Mouse (Mus musculus): ENCODE measurements at regions not wholly inside any gene's neighbourhood (a gene's known extent, or its start where the extent isn't known, plus 50 kb on each side); places are given as distances from the start of the nearest gene placed in this dataset.
"Not testable (repeated sequence)": the region's sequence is repeated elsewhere in the genome, so short reads cannot be mapped to it uniquely, and the experiment has no call there.

GRCm38 (mm10) chr5:25639187-25639586 lies 66.4 kb downstream of the Xrcc2 start:
- Histone ChIP-seq H3K36me3 (ENCODE audit: control insufficient read depth, insufficient read depth, low read length) (no peaks in the 10 kb centered on the region), H3K4me3 (ENCODE audit: low read depth, low read length) (no peak overlapping the region), H3K27me3 (replicated peaks; ENCODE audit: control insufficient read depth, insufficient read depth, low read length) (no peaks in the 10 kb centered on the region), H3K27ac (ENCODE audit: low read depth) (no peak overlapping the region), H3K9ac (ENCODE audit: low read length) (no peak overlapping the region), H3K9me3 (ENCODE audit: control insufficient read depth, low read length) (no peaks in the 10 kb centered on the region), H3K4me2 (ENCODE audit: low read length) (no peak overlapping the region), H3K4me1 (replicated peaks; ENCODE audit: control insufficient read depth, insufficient read depth, low read length) (no peaks in the 10 kb centered on the region)
- DNase-seq (ENCODE audit: low spot score) (no peak), ATAC-seq (replicated peaks; ENCODE audit: low FRiP score, low TSS enrichment, low read depth) (no peak)
- WGBS = 89% methylated on average over 5 of the region's 5 CpGs

DNA sequence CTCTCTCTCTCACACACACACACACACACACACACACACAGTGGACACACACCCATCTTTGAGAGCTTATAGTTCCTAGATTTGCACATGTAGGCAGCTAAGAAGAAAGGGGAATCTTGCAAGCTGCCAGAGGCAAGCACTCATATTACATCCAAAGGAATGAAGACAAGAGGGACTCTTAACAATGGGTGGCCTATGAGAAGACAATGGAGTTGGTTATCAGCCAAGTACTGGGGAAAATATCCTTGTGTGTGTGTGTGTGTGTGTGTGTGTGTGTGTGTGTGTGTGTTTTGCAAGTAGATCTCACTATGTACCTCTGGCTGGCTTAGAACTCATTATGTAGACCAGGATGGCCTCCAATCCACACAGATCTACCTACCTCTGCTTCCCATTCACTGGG lies 67.5 kb downstream of the Xrcc2 start:
- no peak for DNase-seq (ENCODE audit: low spot score)
- Histone ChIP-seq H3K9ac (ENCODE audit: low read length) (no peak overlapping the region), H3K27me3 (replicated peaks; ENCODE audit: control insufficient read depth, insufficient read depth, low read length) (no peaks in the 10 kb centered on the region), H3K4me2 (ENCODE audit: low read length) (no peak overlapping the region), H3K36me3 (ENCODE audit: control insufficient read depth, insufficient read depth, low read length) (no peaks in the 10 kb centered on the region), H3K27ac (ENCODE audit: low read depth) (no peak overlapping the region), H3K4me3 (ENCODE audit: low read depth, low read length) (no peak overlapping the region), H3K9me3 (ENCODE audit: control insufficient read depth, low read length) (no peaks in the 10 kb centered on the region), H3K4me1 (replicated peaks; ENCODE audit: control insufficient read depth, insufficient read depth, low read length) (no peaks in the 10 kb centered on the region)
- no peak for ATAC-seq (replicated peaks; ENCODE audit: low FRiP score, low TSS enrichment, low read depth)

GRCm38 (mm10) chr5:25632861-25633535 lies 72.6 kb downstream of the Xrcc2 start:
- no peak for DNase-seq (ENCODE audit: low spot score)
- Histone ChIP-seq H3K4me1 (replicated peaks; ENCODE audit: control insufficient read depth, insufficient read depth, low read length) (no peaks in the 10 kb centered on the region), H3K9me3 (ENCODE audit: control insufficient read depth, low read length) (no peaks in the 10 kb centered on the region), H3K9ac (ENCODE audit: low read length) (no peak overlapping the region), H3K36me3 (ENCODE audit: control insufficient read depth, insufficient read depth, low read length) (no peaks in the 10 kb centered on the region), H3K4me3 (ENCODE audit: low read depth, low read length) (no peak overlapping the region), H3K27ac (ENCODE audit: low read depth) (no peak overlapping the region), H3K4me2 (ENCODE audit: low read length) (no peak overlapping the region), H3K27me3 (replicated peaks; ENCODE audit: control insufficient read depth, insufficient read depth, low read length) (no peaks in the 10 kb centered on the region)
- 75% methylated on average over 5 of the region's 5 CpGs for WGBS
- ATAC-seq (replicated peaks; ENCODE audit: low FRiP score, low TSS enrichment, low read depth) = no peak

- Histone ChIP-seq H3K4me2 (ENCODE audit: low read length) (no peak overlapping the region), H3K4me1 (replicated peaks; ENCODE audit: control insufficient read depth, insufficient read depth, low read length) (no peaks in the 10 kb centered on the region), H3K9me3 (ENCODE audit: control insufficient read depth, low read length) (no peaks in the 10 kb centered on the region), H3K27me3 (replicated peaks; ENCODE audit: control insufficient read depth, insufficient read depth, low read length) (no peaks in the 10 kb centered on the region), H3K36me3 (ENCODE audit: control insufficient read depth, insufficient read depth, low read length) (no peaks in the 10 kb centered on the region), H3K4me3 (ENCODE audit: low read depth, low read length) (no peak overlapping the region), H3K27ac (ENCODE audit: low read depth) (no peak overlapping the region), H3K9ac (ENCODE audit: low read length) (no peak overlapping the region)
- DNase-seq (ENCODE audit: low spot score) = no peak
- ATAC-seq (replicated peaks; ENCODE audit: low FRiP score, low TSS enrichment, low read depth) = no peak
- 83% methylated on average over 4 of the region's 4 CpGs for WGBS
Observed at GRCm38 (mm10) chr5:25629731-25630130, 75.9 kb downstream of the Xrcc2 start.

DNA sequence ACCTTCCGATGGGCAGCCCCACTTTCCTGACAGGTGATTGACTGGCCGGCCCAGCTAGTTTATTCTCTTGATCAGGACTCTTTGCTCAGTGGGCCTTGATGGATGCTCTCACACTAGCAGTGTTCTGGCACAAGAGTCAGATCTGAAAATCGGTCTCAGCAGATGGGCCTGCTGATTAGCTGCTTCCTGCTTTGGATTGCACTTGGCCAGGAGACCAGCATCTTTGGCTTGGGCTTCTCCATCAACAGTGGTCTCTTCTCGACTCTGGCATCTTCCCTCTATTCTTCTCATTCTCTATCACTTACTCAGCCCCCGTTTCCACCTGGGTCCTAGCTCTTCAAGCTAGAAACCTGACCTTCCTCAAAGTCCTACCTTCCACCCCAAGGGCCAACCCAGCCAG lies 77.1 kb downstream of the Xrcc2 start:
- H3K4me2 ChIP-seq (ENCODE audit: low read length) = no peak overlapping the region
- WGBS = 88% methylated on average over 5 of the region's 5 CpGs
- H3K9ac ChIP-seq (ENCODE audit: low read length) = no peak overlapping the region
- H3K9me3 ChIP-seq (ENCODE audit: control insufficient read depth, low read length) = no peaks in the 10 kb centered on the region
- ATAC-seq (replicated peaks; ENCODE audit: low FRiP score, low TSS enrichment, low read depth) (no peak), DNase-seq (ENCODE audit: low spot score) (no peak)
- H3K27me3 ChIP-seq (replicated peaks; ENCODE audit: control insufficient read depth, insufficient read depth, low read length) = no peaks in the 10 kb centered on the region
- no peaks in the 10 kb centered on the region for H3K4me1 ChIP-seq (replicated peaks; ENCODE audit: control insufficient read depth, insufficient read depth, low read length)
- H3K4me3 ChIP-seq (ENCODE audit: low read depth, low read length) = no peak overlapping the region
- H3K36me3 ChIP-seq (ENCODE audit: control insufficient read depth, insufficient read depth, low read length) = no peaks in the 10 kb centered on the region
- no peak overlapping the region for H3K27ac ChIP-seq (ENCODE audit: low read depth)

DNA sequence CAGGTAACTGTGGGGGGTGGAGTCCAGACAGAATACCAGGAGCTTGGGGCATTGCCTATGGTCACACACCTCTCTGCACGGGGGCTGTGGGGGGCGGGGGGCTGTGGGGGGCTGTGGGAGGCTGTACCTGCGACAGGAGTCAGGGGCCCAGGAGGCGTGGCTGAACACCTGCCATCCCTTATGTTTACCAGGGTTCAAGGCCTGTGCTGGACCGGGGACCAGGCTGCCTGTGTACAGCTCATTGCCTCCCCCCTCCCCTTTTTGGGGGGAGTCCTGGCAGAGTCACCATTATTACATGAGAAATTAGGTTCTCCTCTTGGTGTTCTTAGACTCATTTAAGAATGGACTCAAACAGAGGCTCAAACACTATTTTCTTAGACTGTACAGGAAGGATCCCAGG lies 78.5 kb downstream of the Xrcc2 start:
- H3K4me3 ChIP-seq (ENCODE audit: low read depth, low read length) = no peak overlapping the region
- DNase-seq (ENCODE audit: low spot score) (no peak), ATAC-seq (replicated peaks; ENCODE audit: low FRiP score, low TSS enrichment, low read depth) (no peak)
- no peaks in the 10 kb centered on the region for H3K9me3 ChIP-seq (ENCODE audit: control insufficient read depth, low read length)
- no peaks in the 10 kb centered on the region for H3K27me3 ChIP-seq (replicated peaks; ENCODE audit: control insufficient read depth, insufficient read depth, low read length)
- H3K27ac ChIP-seq (ENCODE audit: low read depth) = no peak overlapping the region
- H3K4me2 ChIP-seq (ENCODE audit: low read length) = no peak overlapping the region
- no peak overlapping the region for H3K9ac ChIP-seq (ENCODE audit: low read length)
- H3K36me3 ChIP-seq (ENCODE audit: control insufficient read depth, insufficient read depth, low read length) = no peaks in the 10 kb centered on the region
- 65% methylated on average over 5 of the region's 5 CpGs for WGBS
- no peaks in the 10 kb centered on the region for H3K4me1 ChIP-seq (replicated peaks; ENCODE audit: control insufficient read depth, insufficient read depth, low read length)

DNA sequence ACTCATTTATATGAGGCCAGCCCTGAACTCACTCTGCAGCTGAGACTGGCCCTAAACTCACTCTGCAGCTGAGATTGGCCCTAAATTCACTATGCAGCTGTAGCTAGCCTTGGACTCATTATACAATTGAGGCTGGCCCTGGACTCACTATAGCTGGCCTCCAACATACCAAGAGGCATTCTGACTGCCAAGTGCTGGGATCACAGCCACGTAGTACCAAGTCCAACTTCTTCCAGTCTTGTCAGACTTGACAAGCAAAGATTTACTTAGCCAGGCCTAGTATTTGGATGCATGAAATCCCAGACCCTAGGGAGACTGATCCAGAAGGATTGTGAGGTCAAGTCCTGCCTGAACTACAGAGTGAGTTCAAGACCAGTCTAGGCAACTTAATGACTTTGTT lies 81.6 kb downstream of the Xrcc2 start:
- Histone ChIP-seq H3K4me1 (replicated peaks; ENCODE audit: control insufficient read depth, insufficient read depth, low read length) (no peaks in the 10 kb centered on the region), H3K36me3 (ENCODE audit: control insufficient read depth, insufficient read depth, low read length) (no peaks in the 10 kb centered on the region), H3K9ac (ENCODE audit: low read length) (no peak overlapping the region), H3K27ac (ENCODE audit: low read depth) (no peak overlapping the region), H3K27me3 (replicated peaks; ENCODE audit: control insufficient read depth, insufficient read depth, low read length) (no peaks in the 10 kb centered on the region), H3K4me3 (ENCODE audit: low read depth, low read length) (no peak overlapping the region), H3K4me2 (ENCODE audit: low read length) (no peak overlapping the region), H3K9me3 (ENCODE audit: control insufficient read depth, low read length) (no peaks in the 10 kb centered on the region)
- 61% methylated on average over 1 of the region's 1 CpGs for WGBS
- no peak for DNase-seq (ENCODE audit: low spot score)
- ATAC-seq (replicated peaks; ENCODE audit: low FRiP score, low TSS enrichment, low read depth) = no peak

DNA sequence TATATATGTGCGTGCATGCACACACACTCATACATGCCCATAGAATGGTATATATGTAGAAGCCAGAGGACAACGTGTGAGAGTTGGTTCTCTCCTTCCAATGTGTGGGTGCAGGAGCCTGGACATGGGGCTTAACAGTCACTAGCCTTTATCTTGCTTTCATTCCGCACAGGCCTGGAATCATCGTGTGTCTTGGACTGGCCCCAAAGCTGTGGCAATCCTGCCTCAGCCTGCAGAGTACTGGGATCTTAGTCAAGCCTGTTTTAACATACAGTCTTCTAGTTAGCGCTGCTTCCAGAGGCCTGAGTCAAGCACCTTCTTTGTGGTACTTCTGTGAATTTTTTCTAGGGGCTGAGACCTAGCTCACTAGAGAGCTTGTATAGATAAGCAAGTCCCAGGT lies 85.8 kb downstream of the Xrcc2 start:
- DNase-seq (ENCODE audit: low spot score) (no peak), ATAC-seq (replicated peaks; ENCODE audit: low FRiP score, low TSS enrichment, low read depth) (no peak)
- Histone ChIP-seq H3K9ac (ENCODE audit: low read length) (no peak overlapping the region), H3K27ac (ENCODE audit: low read depth) (peak overlapping the region; percentile 1; the same call in 1 of the 2 replicates), H3K4me1 (replicated peaks; ENCODE audit: control insufficient read depth, insufficient read depth, low read length) (no peaks in the 10 kb centered on the region), H3K9me3 (ENCODE audit: control insufficient read depth, low read length) (no peaks in the 10 kb centered on the region), H3K4me2 (ENCODE audit: low read length) (no peak overlapping the region), H3K27me3 (replicated peaks; ENCODE audit: control insufficient read depth, insufficient read depth, low read length) (no peaks in the 10 kb centered on the region), H3K36me3 (ENCODE audit: control insufficient read depth, insufficient read depth, low read length) (no peaks in the 10 kb centered on the region), H3K4me3 (ENCODE audit: low read depth, low read length) (no peak overlapping the region)
- 81% methylated on average over 5 of the region's 5 CpGs for WGBS

DNA sequence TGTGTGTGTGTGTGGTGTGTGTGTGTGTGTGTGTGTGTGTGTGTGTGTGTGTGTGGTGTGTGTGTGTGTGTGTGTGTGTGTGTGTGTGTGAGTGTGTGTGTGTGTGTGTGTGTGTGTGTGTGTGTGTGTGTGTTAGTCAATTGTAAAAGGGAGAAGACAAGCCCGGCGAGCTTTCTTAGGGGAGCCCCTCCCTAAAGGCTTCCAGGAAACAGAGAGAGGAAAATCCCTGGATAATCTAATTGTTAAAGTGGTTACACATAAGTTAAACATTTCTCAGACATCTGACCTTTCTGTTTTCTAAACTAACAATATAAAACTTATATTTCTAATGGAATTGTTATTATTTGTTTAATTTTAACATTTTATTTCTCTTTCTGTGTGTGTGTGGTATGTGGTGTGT lies 86.3 kb downstream of the Xrcc2 start:
- H3K27me3 ChIP-seq (replicated peaks; ENCODE audit: control insufficient read depth, insufficient read depth, low read length); H3K4me1 ChIP-seq (replicated peaks; ENCODE audit: control insufficient read depth, insufficient read depth, low read length); H3K4me2 ChIP-seq (ENCODE audit: low read length); H3K36me3 ChIP-seq (ENCODE audit: control insufficient read depth, insufficient read depth, low read length); ATAC-seq (replicated peaks; ENCODE audit: low FRiP score, low TSS enrichment, low read depth); H3K27ac ChIP-seq (ENCODE audit: low read depth); H3K9ac ChIP-seq (ENCODE audit: low read length); DNase-seq (ENCODE audit: low spot score); H3K9me3 ChIP-seq (ENCODE audit: control insufficient read depth, low read length); H3K4me3 ChIP-seq (ENCODE audit: low read depth, low read length): not testable (repeated sequence)
- whole genome bisulfite sequencing = 46% methylated on average over 2 of the region's 2 CpGs

Data from intestine, embryonic 14.5 days (tissue).